Mouse (Mus musculus): ENCODE measurements around the gene Eepd1. TPM values are rescaled to one million over a fixed set of nuclear protein-coding genes. Genes with fewer than 3 reads are reported as not detected.

Gene Eepd1
- polyA plus RNA-seq, 1 experiment = 19.5 TPM

DNA sequence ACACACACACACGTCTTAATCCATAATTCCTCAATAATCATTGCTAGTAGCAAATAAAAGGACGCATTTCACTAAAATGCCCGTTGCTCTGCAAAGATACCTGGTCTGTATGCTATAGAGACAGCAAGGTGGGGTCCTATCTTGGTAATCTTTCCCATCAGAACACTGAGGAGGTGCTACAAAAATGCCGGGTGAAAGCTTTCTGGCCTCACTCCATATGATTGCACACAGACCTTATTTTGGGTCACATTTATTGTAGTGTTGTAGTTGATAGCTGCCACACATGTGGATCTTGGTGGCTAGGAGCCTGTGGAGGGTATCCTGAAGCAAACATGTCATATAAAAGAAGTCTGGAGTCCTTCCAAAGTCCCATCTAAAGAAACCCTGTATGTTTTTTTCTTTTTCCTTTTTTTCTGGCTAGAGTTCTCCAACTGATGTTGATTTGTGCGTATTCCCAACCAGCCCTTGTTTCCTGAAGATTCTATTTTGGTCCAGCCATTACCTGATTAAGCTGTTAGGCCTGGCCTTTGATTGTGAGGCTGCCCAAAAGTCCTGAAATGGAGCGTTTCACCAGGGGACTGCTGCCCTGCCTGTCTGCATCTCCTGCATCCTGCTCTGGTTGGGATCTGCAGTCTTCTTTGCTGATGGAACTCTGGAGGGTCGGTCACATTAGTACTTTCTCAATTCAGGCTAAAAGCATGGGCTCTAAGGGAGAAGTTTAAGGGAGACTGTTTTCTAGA, 8.0 kb downstream of the Eepd1 start:
- no peak for DNase-seq (ENCODE audit: low spot score)

DNA sequence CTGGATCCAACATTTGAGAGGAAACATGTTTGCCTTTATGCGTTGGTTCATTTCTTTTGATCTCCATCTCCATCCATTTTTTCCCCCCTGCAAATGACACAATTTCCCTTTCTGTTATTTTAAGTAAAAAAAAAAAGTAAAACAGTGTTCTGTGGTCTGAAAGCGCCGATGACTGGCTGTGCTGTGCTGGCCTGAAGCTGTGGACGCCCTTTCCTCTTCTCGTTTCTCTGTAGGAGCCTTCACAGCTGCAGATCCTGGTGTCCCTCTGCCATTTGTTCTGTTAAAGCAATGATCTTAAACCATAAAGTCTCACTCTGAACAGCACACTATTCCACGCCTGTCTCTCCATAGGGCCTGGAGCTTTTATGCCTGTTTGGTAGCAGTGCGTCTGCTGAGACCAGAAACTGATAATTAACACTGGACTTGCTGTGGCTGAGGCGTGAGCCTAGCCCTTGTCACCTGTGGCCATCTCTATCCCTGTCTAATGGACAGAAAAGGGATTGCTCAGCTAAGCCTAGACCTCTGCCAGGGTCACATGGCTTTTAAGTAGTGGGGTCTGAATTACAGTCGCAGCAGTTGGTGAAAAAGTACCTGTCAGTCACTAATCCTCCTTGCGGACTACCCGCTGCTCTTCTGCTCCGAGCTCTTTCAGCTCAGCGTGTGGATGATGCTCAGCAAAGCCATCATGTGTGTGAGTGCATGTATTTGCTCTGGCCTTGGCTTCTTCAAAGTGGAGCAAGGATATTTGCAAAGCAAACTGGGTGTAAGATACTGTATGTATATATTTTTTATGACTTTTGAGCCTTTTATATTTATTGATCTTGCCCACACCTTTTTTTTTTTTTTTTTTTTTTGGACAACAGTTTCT, 9.2 kb downstream of the Eepd1 start:
- DNase-seq (ENCODE audit: low spot score) = no peak

DNA sequence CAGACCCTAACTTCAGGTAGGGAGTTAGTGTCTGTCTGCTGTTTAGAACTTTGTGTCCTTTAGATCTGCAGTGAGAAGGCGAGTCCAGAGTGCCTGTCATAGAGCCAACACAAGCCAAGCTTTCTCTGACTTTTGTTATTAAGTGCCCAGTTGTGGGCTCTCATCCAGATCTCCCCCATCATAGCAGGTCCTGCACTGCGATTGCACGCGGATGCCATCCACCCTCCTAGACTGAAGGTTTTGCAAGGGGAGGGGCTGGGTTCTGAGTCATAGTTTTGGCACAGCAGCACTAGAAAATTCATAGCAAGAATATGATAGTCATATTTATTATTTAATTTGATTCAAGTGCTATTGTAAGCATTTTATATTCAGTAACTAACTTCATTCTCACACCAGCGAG, 12.6 kb downstream of the Eepd1 start:
- DNase-seq (ENCODE audit: low spot score) = no peak

DNA sequence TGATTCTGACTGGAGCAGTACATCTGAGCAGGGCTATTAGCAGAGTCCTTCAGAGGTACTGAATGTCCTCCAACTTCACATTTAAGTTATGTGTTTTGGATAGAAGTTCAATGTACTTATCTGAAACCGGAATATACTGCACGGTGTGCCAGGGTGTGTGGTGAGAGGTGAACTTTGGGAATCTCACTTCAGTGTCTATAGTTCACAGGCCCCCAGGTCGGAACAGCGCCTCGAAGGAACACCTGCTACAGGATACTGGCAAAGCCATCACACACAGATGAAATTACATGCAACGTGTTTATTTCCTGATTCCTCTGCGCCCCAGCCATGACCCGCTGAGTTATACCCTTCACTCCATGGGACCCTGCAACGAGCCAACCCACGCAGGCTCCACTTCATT, 14.3 kb downstream of the Eepd1 start:
- DNase-seq (ENCODE audit: low spot score) = no peak

DNA sequence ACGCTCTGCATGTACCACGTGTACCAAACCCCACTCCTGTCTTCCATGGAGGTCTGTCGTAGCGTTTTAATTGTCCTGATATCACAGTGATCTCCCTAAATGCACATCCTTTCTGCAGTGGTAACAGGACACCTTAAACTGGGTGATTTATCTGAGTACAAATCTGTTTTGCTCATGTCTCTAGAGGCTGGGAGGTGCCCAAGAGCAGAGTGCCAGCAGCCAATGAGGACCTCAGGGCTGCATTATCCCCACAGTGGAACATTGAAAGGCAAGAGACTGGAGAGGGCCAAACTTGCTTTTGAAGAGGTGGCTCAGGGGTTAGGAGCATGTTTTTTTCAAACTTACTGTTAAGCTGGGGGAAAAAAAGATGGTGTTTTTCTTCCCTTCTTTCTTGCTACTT, 14.8 kb downstream of the Eepd1 start:
- no peak for DNase-seq (ENCODE audit: low spot score)

DNA sequence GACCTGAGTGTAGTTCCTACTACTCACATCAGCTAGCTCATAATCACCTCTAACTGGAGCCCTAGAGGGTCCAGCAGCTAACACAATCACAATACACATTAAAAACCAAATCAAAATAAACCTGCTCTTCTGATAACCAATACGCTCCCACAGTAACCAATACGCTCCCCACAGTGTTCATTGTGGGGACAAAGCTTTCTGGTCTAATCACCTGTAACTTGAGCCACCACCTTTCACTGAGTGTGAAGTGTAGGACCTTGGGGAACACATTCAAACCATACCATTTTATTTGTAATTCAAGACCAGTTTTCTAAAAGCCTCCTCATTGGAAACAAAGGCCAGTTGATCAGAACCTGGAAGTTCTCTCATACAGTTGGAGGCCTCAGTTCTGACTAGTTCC, 15.4 kb downstream of the Eepd1 start:
- no peak for DNase-seq (ENCODE audit: low spot score)

DNA sequence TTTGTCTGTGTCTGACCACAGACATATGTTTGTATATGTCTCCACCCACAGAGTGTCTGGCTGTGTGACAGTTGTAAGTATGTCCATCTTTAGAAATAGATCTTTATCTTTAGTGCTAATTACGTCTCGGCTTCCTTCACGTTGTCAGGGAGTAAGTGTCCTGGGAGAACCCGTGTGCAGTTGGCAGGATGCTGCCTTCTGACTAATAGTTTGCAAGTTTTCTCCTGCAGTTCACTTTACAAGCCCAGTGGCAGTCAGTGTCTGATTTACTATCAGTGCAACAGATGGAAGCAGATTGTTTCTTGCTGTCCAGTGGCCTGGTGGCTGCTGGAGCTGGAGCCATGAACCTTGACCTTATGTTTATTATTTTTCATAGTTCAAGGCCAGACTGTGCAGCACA, 17.4 kb downstream of the Eepd1 start:
- no peak for DNase-seq (ENCODE audit: low spot score)

DNA sequence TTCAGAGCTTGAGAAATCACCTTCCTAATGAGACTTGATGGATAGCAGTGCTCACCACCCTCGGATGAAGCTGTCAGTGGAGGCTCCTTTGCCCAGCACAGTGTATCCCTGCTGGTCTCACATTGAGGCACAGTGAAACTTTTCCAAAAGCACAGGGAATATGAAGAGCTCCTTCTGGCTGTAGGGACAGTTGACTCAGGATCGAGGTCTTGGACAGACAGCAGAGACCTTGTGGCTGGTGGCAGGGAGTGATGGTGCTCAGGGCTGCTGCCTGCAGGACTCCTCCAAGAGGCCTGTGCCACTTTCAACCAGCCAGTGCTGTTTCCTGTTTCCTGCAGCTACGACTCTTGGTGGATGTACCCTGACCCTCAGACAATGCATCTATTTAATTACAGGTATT, 18.0 kb downstream of the Eepd1 start:
- DNase-seq (ENCODE audit: low spot score) = no peak

DNA sequence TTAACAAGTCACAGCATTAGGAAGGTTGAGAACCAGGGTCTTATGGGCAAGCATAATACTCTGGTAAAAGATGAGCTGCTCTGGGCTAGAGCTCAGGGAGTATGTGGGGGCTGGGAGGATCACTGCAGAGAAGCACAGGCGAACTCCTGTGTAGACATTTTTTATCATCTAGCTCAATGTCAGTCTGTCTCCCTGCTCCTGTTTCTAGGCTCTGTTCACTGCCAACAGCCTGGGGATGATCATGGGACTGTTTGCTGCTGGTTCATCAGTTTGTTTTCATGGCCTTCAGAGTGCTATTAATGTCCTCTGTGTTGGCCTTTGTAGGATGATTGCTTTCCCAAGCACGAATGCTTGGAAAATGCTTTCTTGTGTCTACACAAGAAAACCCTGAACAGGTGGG, 18.7 kb downstream of the Eepd1 start:
- DNase-seq (ENCODE audit: low spot score) = no peak

DNA sequence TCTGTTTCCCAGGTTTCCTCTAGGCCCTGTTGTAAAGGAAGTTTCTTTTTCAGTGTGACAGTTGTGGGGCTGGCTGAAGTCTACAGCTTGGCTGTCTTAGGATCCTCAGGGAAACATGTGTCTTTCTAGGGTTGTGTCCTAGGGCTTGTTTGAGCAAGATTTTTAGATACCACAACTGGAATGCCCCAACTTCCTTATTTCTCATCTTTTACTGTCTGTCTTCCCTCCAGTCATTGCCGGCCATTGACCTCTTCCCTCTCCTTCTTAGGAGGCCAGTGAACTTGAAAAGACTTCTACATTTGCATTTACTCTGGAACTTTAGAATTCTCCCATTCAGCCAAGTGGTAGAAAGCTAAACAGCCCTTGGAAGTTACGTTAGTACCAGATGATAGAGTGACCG, 27.5 kb downstream of the Eepd1 start:
- no peak for DNase-seq (ENCODE audit: low spot score)

DNA sequence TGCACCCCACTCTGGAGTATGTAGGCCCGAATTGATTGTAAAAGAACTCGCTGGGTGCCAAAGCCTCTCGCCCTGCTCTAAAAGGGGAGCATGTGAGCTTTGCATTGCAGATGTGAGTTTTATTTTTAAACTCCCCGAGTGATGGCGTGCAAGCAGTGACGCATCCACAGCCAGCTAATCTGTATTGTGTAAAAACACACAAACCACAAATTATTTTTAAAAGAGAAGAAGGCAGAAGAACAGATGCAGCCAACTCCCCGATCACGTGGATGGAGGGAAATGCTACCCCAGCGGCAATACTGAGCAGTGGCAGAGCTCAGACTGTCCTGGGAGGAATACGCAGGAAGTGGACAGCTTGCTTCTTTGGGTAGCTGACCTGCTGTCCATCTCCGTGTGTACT, 29.2 kb downstream of the Eepd1 start:
- DNase-seq (ENCODE audit: low spot score) = no peak

DNA sequence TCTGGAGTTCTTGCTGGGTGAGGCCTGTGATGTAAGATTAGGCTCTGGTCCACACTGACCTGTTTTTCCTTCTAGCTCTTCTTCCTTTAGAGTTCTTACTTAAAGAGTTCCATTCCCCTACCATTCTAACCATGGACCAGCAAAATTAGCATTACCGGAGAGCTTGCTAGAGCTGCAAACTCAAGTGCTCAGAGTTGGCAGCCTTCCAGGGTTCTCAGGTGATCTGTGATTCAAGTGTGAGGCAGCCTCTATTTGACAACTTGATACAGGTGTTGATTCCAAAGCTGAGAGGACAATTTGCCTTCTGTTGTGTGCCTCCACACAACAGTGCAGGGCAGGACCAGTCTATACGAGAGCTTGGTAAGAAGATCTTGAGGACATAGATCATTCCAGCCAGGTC, 31.7 kb downstream of the Eepd1 start:
- DNase-seq (ENCODE audit: low spot score) = no peak

DNA sequence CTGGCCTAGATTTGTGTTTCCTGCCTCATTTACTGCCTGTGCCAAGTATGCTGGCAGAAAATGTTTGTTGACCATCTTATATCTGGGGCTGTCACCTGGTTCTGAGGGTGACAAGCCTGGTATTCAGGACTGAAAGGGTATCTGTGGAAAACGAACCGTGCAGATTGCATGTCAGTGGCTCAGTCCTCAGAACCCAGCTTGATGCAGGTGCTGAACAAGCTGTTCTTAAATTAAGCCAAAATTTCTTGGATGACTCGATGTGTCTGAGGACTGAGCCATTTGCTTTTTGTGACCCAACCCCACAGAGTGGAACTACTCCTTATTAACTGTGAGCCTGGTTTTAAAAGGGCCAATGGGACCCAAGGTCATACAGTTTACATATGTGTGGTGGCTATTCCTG, 32.2 kb downstream of the Eepd1 start:
- DNase-seq (ENCODE audit: low spot score) = no peak

DNA sequence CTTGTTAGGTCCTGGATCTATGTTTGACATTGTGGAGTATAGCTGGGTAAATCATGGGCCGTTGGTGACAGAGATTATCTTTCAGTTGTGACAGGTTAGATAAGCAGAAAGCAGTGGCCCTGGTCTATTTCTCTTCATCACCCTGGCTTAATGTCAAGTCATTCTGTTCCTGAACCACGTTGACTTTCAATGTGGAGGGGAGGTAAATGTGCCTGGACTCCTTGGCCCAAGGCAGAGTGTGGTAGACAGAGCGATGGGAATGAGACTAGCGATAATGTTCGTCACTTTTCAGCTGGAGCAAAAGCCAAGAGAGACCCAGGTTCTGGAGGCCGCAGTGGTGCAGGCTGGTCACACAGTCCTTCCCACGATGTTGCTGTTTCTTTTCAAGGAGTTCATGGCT, 35.3 kb downstream of the Eepd1 start:
- no peak for DNase-seq (ENCODE audit: low spot score)

DNA sequence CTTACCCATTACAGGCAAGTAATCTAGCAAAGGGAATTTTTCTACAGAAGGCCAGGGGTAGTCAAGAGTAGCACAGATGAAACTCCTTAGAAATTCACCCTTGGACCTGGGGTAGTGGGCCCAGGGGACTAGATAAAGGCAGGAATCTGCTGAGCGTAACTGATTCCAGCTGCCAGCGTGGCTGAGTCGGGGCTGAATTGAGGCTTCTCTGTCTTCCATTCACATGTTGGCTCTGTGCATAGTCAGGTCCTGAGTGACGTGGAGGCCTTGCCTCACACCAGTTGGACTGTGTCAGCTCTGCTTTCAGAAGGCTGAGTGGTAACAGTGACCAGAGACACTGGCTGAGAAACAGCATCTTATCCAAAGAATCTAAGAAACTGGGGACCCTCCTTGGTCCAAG, 36.6 kb downstream of the Eepd1 start:
- no peak for DNase-seq (ENCODE audit: low spot score)

DNA sequence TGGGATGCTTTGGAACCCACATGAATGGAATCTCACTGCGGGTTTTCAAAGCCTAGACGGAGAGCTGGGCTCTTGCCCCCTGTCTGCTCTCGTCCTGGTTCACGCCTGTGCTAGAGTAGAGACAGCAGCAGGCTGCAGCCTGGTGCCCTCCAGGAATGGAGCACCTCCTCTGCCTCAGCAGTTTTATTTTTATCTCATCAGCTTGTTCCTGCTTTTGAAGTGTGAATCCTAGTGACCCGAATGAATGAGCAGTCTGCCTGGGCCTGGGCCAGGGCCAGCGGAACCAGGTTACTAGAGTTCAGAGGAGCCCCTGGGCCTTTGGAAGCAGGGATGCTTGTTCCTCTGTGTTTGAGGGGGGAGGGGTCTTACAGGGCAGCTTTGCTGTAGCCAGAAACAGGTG, 37.8 kb downstream of the Eepd1 start:
- no peak for DNase-seq (ENCODE audit: low spot score)

DNA sequence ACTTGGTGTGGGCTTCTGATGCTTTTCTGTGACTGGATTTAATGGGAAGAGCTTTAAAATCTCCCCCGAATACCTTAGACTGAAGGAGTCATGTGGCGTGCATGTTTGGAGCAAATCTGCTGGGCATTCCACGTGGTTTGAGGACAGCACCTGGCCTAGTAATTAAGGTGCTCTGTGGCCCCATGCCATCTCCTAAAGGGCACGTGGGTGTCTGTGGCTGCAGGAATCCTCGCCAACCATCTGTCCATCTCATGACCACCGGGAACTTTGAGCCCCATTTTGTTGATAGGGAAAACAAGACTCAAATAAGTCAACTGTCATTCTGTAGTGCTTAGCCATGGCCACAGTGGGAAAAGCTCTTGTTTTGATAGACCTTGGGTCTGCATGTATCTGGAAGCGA, 39.5 kb downstream of the Eepd1 start:
- DNase-seq (ENCODE audit: low spot score) = no peak

DNA sequence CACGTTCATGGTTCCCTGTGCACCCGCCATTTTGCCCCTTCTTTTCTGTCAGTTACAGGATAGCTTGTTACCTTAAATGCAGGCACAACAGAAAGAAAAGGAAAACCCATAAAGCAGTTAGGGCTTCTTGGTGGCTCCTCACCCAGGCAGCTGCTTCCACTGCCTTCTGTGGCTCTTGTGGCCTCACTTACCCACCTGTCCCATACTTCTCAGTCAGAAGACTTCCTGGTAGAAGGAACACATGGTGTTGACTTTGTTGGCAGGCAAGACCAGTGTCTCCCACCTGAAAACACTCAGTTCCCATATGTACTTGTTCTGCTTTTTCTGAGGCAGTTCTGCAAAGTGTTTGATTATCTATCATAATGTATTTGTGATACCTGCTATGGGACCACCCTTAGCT, 40.5 kb downstream of the Eepd1 start:
- DNase-seq (ENCODE audit: low spot score) = no peak

DNA sequence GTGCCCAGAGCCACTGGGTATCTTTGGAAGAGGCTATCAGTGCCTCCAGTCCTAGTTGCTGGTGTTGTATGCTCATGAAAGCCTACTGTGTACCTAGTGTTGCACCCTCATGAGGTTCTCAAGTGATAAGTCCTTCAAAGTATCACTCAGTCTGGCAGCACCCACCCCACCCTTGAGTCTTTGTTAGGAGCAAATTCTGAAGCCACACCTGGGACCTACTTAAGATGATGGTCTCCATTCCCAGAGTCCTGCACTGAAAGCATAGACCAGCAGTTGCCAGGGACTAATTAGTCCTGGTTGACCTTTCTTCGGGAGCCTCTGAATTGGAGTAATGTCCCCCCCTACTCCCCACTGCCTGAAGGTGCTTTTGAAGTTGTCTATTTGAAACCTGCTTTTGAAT, 45.2 kb downstream of the Eepd1 start:
- no peak for DNase-seq (ENCODE audit: low spot score)

DNA sequence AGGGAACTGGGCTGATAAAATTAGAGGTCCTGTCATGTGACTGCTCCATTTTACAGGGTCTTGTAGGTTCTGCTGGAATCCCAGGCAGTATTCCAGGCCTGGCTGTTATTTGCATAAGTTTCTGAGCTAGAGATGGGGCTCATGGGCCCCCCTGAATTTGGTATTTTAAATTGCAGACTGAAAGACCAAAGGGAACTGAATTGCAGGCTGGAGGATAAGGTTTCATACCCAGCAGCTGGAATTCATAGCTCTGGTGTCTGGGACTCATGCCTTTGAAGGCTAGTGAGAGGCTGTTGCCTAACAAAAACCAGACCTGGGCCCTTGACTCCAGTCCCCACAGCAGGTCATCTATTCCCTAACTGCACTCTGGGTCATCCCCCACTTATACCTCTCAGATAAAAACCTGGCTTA, 45.6 kb downstream of the Eepd1 start:
- DNase-seq (ENCODE audit: low spot score) = no peak

DNA sequence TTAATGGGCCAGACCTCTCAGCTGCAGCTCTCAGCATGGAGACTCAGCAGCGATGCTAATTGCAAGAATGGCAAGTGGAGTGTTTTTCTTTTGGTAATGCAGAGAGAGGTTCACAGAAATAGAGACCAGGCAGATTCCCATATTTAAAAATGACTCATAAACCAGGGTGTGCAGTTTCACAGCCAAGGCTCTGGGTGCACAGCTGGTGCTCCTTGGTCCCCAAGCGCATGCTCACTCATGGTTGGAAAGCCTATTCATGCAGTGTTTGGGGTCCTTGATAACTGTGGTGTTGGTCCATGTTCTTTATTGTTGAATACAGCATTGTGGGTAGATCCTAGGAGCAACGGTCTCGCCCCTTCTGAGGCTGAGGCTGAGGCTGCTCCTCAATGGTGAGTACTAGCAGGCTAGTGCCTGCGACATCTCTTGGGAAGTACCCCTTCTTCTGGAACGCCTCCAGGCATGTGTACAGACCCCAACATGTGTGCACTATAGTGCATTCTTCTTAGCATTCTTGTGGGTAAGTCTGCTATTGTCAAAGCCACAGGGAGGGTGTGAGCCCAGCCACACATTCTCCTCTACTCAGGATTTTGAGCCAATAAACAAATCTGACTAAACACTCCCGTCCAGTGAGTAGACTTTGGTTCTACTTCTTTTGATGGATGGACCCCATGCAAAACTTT, 46.2 kb downstream of the Eepd1 start:
- no peak for DNase-seq (ENCODE audit: low spot score)

DNA sequence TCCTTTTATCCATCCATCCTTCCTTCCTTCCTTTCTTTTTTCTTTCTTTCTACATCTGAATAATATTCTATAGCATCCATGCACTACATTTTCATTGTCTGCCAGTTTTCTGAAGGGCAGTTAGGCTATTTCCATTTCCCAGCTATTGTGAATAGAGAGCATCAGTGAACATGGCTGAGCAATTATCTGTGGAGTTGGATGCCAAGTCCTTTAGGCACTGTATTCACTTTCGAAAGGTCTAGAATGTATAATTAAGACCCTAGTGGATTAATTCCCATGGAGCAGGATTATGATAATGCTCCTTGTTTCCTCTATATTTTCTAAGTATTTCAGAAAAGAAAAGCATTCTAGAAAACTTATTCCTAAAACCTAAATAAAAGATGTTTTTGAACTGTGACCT, 50.3 kb downstream of the Eepd1 start:
- no peak for DNase-seq (ENCODE audit: low spot score)

DNA sequence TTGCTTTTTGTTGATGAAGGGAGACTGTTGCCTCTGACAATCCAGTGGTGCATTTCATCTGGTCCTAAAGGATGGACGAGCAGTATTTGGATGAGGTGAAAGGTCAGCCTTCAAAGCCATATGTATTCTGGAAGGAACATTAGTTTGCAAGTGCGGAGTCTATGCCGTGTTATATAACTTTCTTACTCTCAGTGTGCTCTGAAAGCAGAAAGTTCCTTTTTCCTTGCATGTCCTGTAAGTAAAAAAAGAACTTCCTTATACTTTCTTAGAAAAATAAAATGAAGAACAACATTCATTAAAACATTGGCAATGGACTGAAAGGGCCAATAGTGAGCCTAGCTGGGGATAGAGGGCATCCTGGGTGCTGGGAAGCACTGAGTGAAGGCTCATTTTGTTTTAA, 50.8 kb downstream of the Eepd1 start:
- no peak for DNase-seq (ENCODE audit: low spot score)

Measured in urinary bladder, adult 2 months (tissue).